Mouse (Mus musculus) midbrain, embryonic 12.5 days (tissue): ENCODE measurements at regions not wholly inside any gene's neighbourhood (a gene's known extent, or its start where the extent isn't known, plus 50 kb on each side); places are given as distances from the start of the nearest gene placed in this dataset.
A peak's percentile ranks its signal among the peaks of the same experiment; 100 is the strongest.

ENCODE experiments used
- ATAC-seq: fragments of 200-750 bp; cut with Nextera tagmentation; 2 replicates; pipeline ENCODE4 v1.8.0; 2017; ENCODE audit warnings: low read depth, moderate TSS enrichment, moderate library complexity; ENCODE audit not compliant: low FRiP score
- H3K27ac ChIP-seq: fragments of 300-500 bp; sonication (generic); replicated peaks from 2 replicates; pipeline ENCODE4 v1.5.1; 2016; ENCODE audit warnings: mild to moderate bottlenecking
- H3K27me3 ChIP-seq: fragments of 300-500 bp; sonication (generic); 2 replicates; pipeline ENCODE4 v1.6.1; 2016; ENCODE audit warnings: mild to moderate bottlenecking
- H3K36me3 ChIP-seq: fragments of 300-500 bp; sonication (generic); 2 replicates; pipeline ENCODE4 v1.6.1; 2016
- H3K4me1 ChIP-seq: fragments of 300-500 bp; sonication (generic); 2 replicates; pipeline ENCODE4 v1.6.1; 2016
- H3K4me2 ChIP-seq: fragments of 300-500 bp; sonication (generic); replicated peaks from 2 replicates; pipeline ENCODE4 v1.6.1; 2016; ENCODE audit warnings: mild to moderate bottlenecking, moderate library complexity
- H3K4me3 ChIP-seq: fragments of 300-500 bp; sonication (generic); 2 replicates; pipeline ENCODE4 v1.5.1; 2016; ENCODE audit warnings: mild to moderate bottlenecking
- H3K9ac ChIP-seq: fragments of 300-500 bp; sonication (generic); replicated peaks from 2 replicates; pipeline ENCODE4 v1.6.1; 2016; ENCODE audit warnings: mild to moderate bottlenecking, moderate library complexity
- H3K9me3 ChIP-seq: fragments of 300-500 bp; sonication (generic); 2 replicates; pipeline ENCODE4 v1.6.1; 2016; ENCODE audit warnings: mild to moderate bottlenecking
- WGBS: fragments of 180-500 bp; shearing (Covaris S2); methylation state at CpG from one replicate; pipeline ENCODE4 v1.1.7; 2016; 5-methylcytosine and 5-hydroxymethylcytosine counted together

DNA sequence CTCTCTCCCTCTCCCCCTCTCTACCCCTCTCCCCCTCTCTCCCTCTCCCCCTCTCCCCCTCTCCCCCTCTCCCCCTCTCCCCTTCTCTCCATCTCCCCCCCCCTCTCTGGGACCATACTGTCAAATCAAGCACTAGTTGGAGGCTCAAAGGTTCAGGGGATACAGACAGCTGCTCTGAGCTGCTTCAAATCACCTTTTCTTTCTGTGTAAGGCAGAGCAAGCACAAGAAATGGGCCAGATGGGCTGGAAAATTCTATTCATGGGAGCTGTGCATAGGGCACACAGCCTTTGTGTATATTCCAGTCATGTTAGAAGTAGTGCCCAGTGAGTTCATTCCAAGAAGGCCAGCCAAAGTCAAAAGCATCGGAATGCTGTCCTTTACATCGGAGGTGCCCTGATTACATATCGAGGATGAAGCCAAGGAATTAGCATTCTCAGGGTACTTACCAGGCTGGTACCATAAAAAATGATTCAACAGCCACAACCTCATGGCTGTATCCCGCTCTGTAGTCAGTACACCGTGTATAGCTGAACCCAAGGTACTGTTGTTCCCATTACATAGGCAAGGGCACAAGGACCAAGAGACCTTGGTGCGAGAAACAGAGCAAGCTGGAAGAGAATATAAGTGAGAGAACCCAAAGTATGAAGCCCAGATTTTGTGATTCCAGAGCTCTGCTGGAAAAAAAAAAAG lies 381.9 kb upstream of the Rack1 start:
- H3K9ac ChIP-seq = no peak overlapping the region
- H3K9me3 ChIP-seq = no peaks in the 10 kb centered on the region
- 74% methylated on average over 6 of the region's 6 CpGs for WGBS
- no peaks in the 10 kb centered on the region for H3K4me1 ChIP-seq
- H3K36me3 ChIP-seq = no peaks in the 10 kb centered on the region
- H3K27ac ChIP-seq = no peak overlapping the region
- H3K27me3 ChIP-seq = no peaks in the 10 kb centered on the region
- ATAC-seq = peak; percentile 62
- H3K4me2 ChIP-seq = no peak overlapping the region
- H3K4me3 ChIP-seq = no peak overlapping the region

DNA sequence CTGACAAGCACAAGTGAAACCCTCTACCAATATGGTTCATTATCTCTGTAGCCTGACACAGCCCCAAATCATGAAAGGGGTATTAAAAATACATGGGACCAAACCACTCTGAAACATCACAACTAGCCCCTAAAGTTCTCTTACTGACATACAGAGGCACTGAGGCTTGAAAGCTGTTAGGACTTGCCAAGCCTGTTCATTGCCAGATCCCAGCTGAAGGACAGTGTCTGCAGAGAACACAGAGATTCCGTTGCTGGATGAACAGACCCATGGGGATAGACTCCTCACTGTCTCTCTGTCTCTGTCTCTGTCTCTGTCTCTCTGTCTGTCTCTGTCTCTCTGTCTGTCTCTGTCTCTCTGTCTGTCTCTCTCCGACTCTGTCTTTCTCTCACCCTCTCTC lies 382.5 kb upstream of the Rack1 start:
- H3K9ac ChIP-seq = no peak overlapping the region

DNA sequence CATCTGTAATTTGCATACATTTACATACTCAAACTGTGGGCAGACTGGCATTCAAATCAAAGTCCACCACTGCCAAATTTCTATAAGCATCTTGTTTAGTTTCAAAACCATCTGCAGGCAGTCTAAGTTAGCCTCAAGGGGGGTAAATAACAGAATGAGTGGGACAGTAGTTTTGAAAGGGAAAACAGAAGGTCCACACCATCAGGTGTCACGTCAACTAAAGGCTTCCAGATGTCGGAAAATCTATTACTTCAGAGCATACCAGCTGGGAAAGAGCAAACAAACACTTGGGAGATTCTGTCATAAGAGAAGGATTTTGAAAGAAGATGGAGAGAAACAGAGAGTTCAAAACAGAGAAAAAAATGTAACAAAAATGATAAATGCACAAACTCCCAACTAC lies 402.1 kb upstream of the Rack1 start:
- no peak overlapping the region for H3K9ac ChIP-seq
- no peaks in the 10 kb centered on the region for H3K9me3 ChIP-seq
- no peak overlapping the region for H3K27ac ChIP-seq
- no peak for ATAC-seq
- no peak overlapping the region for H3K4me2 ChIP-seq
- H3K4me1 ChIP-seq = no peaks in the 10 kb centered on the region
- H3K36me3 ChIP-seq = no peaks in the 10 kb centered on the region
- H3K4me3 ChIP-seq = no peak overlapping the region
- H3K27me3 ChIP-seq = no peaks in the 10 kb centered on the region
- WGBS = 82% methylated on average over 2 of the region's 2 CpGs

More for the DNA sequence above, 382.5 kb upstream of the Rack1 start:
- Histone ChIP-seq H3K4me3 (no peak overlapping the region), H3K4me2 (no peak overlapping the region), H3K9me3 (no peaks in the 10 kb centered on the region), H3K36me3 (no peaks in the 10 kb centered on the region), H3K4me1 (no peaks in the 10 kb centered on the region), H3K27ac (no peak overlapping the region), H3K27me3 (no peaks in the 10 kb centered on the region)
- ATAC-seq = no peak
- WGBS = 67% methylated on average over 2 of the region's 2 CpGs

DNA sequence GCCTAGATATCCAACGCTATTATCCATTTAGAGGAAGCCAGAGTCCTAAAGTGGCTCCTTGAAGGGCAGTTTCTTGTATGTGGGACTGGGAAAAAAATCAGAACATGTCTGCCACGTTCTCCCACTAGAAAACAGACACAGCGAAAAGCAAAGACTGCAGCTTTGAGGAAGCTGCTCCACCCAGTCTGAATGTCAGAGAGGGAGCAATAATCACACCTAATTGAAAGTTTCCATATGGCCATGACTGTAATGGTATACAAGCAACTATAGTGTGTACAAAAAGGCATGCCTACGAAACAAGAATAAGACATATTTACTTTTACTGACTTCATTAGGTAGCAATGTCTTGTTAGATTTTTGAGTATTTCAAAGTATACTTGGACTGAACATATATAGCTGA lies 392.7 kb upstream of the Sgcd start:
- no peak for ATAC-seq
- Histone ChIP-seq H3K27me3 (no peaks in the 10 kb centered on the region), H3K4me2 (no peak overlapping the region), H3K4me1 (peaks cover 4% of the 10 kb centered on the region; the same call in 1 of the 2 replicates), H3K4me3 (no peak overlapping the region), H3K9ac (no peak overlapping the region), H3K27ac (no peak overlapping the region), H3K9me3 (no peaks in the 10 kb centered on the region), H3K36me3 (no peaks in the 10 kb centered on the region)
- 82% methylated on average over 4 of the region's 4 CpGs for WGBS

GRCm38 (mm10) chr11:48378044-48378443 lies 389.3 kb upstream of the Sgcd start:
- H3K9me3 ChIP-seq = no peaks in the 10 kb centered on the region
- no peak overlapping the region for H3K4me3 ChIP-seq
- 61% methylated on average over 4 of the region's 4 CpGs for WGBS
- no peaks in the 10 kb centered on the region for H3K36me3 ChIP-seq
- peaks cover 4% of the 10 kb centered on the region; the same call in 1 of the 2 replicates for H3K4me1 ChIP-seq
- H3K27me3 ChIP-seq = no peaks in the 10 kb centered on the region
- H3K9ac ChIP-seq = no peak overlapping the region
- no peak overlapping the region for H3K4me2 ChIP-seq
- no peak for ATAC-seq
- H3K27ac ChIP-seq = no peak overlapping the region

DNA sequence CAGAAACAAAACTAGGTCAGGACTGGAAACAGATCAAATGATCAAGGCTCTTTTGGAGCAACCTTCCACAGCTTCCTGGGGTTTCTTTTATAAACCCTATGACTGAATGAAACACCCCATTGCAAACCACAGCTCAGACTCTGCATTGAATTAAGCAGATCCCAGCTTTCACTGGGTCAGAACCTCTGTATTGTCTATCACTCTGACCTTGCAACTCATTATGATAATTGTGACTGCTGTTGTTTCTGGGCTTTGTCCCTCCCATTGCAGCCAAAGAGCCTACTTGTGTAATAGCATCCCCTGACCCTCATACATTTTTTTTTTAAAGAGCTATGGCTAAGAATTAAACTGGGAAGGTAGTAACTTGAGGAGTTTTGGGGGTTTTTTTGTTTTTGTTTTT lies 388.5 kb upstream of the Sgcd start:
- no peak overlapping the region for H3K4me2 ChIP-seq
- no peak overlapping the region for H3K4me3 ChIP-seq
- no peak for ATAC-seq
- H3K9ac ChIP-seq = no peak overlapping the region
- peaks cover 4% of the 10 kb centered on the region; the same call in 1 of the 2 replicates for H3K4me1 ChIP-seq
- no peak overlapping the region for H3K27ac ChIP-seq
- no peaks in the 10 kb centered on the region for H3K36me3 ChIP-seq
- no peaks in the 10 kb centered on the region for H3K27me3 ChIP-seq
- no peaks in the 10 kb centered on the region for H3K9me3 ChIP-seq

- Histone ChIP-seq H3K9me3 (no peaks in the 10 kb centered on the region), H3K4me3 (no peak overlapping the region), H3K4me1 (no peaks in the 10 kb centered on the region), H3K27me3 (no peaks in the 10 kb centered on the region), H3K27ac (no peak overlapping the region), H3K9ac (no peak overlapping the region), H3K4me2 (no peak overlapping the region), H3K36me3 (no peaks in the 10 kb centered on the region)
- ATAC-seq = no peak
- WGBS = 77% methylated on average over 4 of the region's 4 CpGs
Measured at GRCm38 (mm10) chr11:48351349-48352023, 362.7 kb upstream of the Sgcd start.

GRCm38 (mm10) chr11:48314500-48314899 lies 325.7 kb upstream of the Sgcd start:
- Histone ChIP-seq H3K27ac (no peak overlapping the region), H3K4me2 (no peak overlapping the region), H3K36me3 (no peaks in the 10 kb centered on the region), H3K4me1 (no peaks in the 10 kb centered on the region), H3K27me3 (no peaks in the 10 kb centered on the region), H3K4me3 (no peak overlapping the region), H3K9me3 (no peaks in the 10 kb centered on the region), H3K9ac (no peak overlapping the region)
- no peak for ATAC-seq
- WGBS = 71% methylated on average over 1 of the region's 1 CpGs

- WGBS = 86% methylated on average over 3 of the region's 3 CpGs
- H3K4me3 ChIP-seq = no peak overlapping the region
- H3K27me3 ChIP-seq = no peaks in the 10 kb centered on the region
Measured at GRCm38 (mm10) chr11:48295370-48295769, 306.6 kb upstream of the Sgcd start.

GRCm38 (mm10) chr11:48262492-48262891 lies 273.7 kb upstream of the Sgcd start:
- no peaks in the 10 kb centered on the region for H3K36me3 ChIP-seq
- H3K4me1 ChIP-seq = no peaks in the 10 kb centered on the region
- no peak overlapping the region for H3K4me2 ChIP-seq
- no peaks in the 10 kb centered on the region for H3K27me3 ChIP-seq
- WGBS = 87% methylated on average over 3 of the region's 3 CpGs
- no peak overlapping the region for H3K4me3 ChIP-seq
- no peaks in the 10 kb centered on the region for H3K9me3 ChIP-seq
- H3K27ac ChIP-seq = no peak overlapping the region
- no peak for ATAC-seq
- H3K9ac ChIP-seq = no peak overlapping the region

More at GRCm38 (mm10) chr11:48295370-48295769, 306.6 kb upstream of the Sgcd start:
- Histone ChIP-seq H3K4me1 (no peaks in the 10 kb centered on the region), H3K36me3 (no peaks in the 10 kb centered on the region), H3K27ac (no peak overlapping the region), H3K4me2 (no peak overlapping the region), H3K9me3 (no peaks in the 10 kb centered on the region), H3K9ac (no peak overlapping the region)
- ATAC-seq = no peak

DNA sequence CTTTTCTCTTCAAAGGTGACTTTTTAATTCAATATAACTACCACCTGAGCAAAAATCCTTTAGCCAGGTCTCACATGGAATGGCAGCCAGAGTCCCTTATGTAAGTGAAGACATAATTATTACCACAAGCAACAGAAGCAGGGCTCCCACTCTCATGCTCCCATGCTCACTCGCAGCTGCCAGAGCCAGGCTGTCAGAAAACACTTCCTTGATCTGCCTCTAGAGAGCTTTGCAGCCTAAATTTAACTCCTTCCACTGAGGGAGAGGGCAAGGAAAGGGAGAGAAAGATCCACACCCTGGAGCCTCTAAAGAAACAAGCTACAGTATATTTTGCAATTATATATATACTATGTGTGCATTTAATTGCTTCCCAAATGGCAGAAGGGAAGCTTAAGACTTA lies 272.3 kb upstream of the Sgcd start:
- Histone ChIP-seq H3K9ac (no peak overlapping the region), H3K4me3 (no peak overlapping the region), H3K9me3 (no peaks in the 10 kb centered on the region), H3K27me3 (no peaks in the 10 kb centered on the region), H3K4me2 (no peak overlapping the region), H3K4me1 (no peaks in the 10 kb centered on the region), H3K27ac (no peak overlapping the region), H3K36me3 (no peaks in the 10 kb centered on the region)
- 47% methylated on average over 1 of the region's 1 CpGs for WGBS
- ATAC-seq = no peak

DNA sequence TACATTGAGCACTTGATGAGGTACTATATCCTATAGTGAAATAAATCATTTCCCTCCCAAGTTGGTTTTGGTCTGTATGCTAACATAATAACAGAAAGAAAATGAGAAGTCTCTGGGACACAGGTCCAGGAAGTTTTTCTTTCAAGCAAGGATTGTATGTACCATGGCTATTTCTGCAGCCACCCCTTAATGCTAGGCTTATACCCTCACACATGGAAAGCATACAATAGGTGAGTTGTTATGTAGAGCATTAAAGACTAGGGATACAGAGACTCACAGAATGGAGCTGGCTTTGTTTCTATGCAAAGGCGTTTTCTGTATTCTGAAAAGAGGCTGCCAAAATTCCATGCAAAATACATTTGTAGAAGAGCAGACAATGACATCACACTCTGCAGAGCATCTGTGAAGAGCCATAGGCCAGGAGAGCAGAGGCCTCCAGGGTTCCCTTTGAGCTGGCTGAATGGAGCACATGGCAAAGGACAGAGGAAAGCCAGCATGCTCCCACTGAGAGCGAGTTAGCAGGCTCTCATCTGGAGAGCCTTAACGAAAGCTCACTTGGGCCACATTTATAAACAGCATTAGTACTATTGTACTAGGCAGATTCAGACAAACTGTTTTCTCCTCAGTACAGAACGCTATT lies 262.0 kb upstream of the Sgcd start:
- 41% methylated on average over 4 of the region's 4 CpGs for WGBS
- H3K4me1 ChIP-seq = 0 out of 2 replicates have a peak, but pooled peaks cover 5% of the 10 kb centered on the region

More for the DNA sequence above, 262.0 kb upstream of the Sgcd start:
- no peak overlapping the region for H3K9ac ChIP-seq
- no peak overlapping the region for H3K27ac ChIP-seq
- no peaks in the 10 kb centered on the region for H3K36me3 ChIP-seq
- no peak overlapping the region for H3K4me2 ChIP-seq
- no peak overlapping the region for H3K4me3 ChIP-seq
- no peaks in the 10 kb centered on the region for H3K27me3 ChIP-seq
- peak; percentile 70 for ATAC-seq
- no peaks in the 10 kb centered on the region for H3K9me3 ChIP-seq
